Mouse (Mus musculus): ENCODE results near the gene P2rx3. TPM values are rescaled to one million over a fixed set of nuclear protein-coding genes. Genes with fewer than 3 reads are reported as not detected.

Gene P2rx3
- polyA plus RNA-seq, 1 experiment from 2014 or later, result not detected

GRCm38 (mm10) chr2:85006600-85006999, 30.7 kb downstream of the P2rx3 start:
- Histone ChIP-seq H3K9ac (ENCODE audit: low read length) (no peak overlapping the region), H3K27ac (replicated peaks in 1 of 2; ENCODE audit: control insufficient read depth in 1 of 2, insufficient read depth in 1 of 2, low read depth in 2 of 2, low read length in 2 of 2) (no peak overlapping the region)
- WGBS, result 62% methylated on average over 7 of the region's 7 CpGs

DNA sequence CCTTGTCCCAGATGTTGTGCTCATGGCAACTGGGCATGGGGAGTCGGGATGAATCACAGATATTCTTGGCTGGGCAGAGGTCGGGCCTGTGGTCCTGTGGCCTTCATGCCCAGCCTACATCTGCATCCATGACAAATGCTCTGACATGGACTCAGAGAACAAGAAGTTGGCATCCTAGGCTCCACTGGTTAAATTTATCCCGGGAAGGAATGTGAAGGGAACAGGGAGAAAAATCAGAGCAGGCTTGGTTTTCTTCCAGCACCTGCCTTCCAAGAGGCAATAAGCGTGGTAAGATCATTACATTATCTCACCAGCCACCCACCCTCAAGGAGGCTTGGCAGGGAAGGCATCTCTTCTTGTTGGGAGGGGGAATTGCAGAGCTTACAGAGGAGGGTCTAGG, 32.9 kb downstream of the P2rx3 start:
- Histone ChIP-seq H3K4me1 (ENCODE audit: control insufficient read depth in 2 of 2, insufficient read depth in 2 of 2, low read length in 2 of 2) (peaks cover 8 to 11% of the 10 kb centered on the region in 2 experiments), H3K27ac (replicated peaks in 1 of 2; ENCODE audit: control insufficient read depth in 1 of 2, insufficient read depth in 1 of 2, low read depth in 2 of 2, low read length in 2 of 2) (no peak overlapping the region), H3K27me3 (ENCODE audit: control insufficient read depth, insufficient read depth, low read length) (no peaks in the 10 kb centered on the region), H3K4me3 (ENCODE audit: control insufficient read depth in 1 of 2, insufficient read depth in 1 of 2, low read depth in 1 of 2, low read length in 2 of 2) (no peak overlapping the region), H3K9me3 (ENCODE audit: control insufficient read depth, low read length) (no peaks in the 10 kb centered on the region), H3K9ac (ENCODE audit: low read length) (no peak overlapping the region), H3K36me3 (ENCODE audit: control insufficient read depth, insufficient read depth, low read length) (no peaks in the 10 kb centered on the region), H3K4me2 (ENCODE audit: low read length) (no peak overlapping the region)
- ATAC-seq (ENCODE audit: insufficient number of reproducible peaks, insufficient read depth, low FRiP score, low read depth), result no peak
- 81% methylated on average over 4 of the region's 4 CpGs for WGBS

More at GRCm38 (mm10) chr2:85006600-85006999, 30.7 kb downstream of the P2rx3 start:
- peaks cover 14 to 18% of the 10 kb centered on the region in 2 experiments for H3K4me1 ChIP-seq (ENCODE audit: control insufficient read depth in 2 of 2, insufficient read depth in 2 of 2, low read length in 2 of 2)
- no peaks in the 10 kb centered on the region for H3K36me3 ChIP-seq (ENCODE audit: control insufficient read depth, insufficient read depth, low read length)
- ATAC-seq (ENCODE audit: insufficient number of reproducible peaks, insufficient read depth, low FRiP score, low read depth), result no peak
- no peaks in the 10 kb centered on the region for H3K9me3 ChIP-seq (ENCODE audit: control insufficient read depth, low read length)
- H3K27me3 ChIP-seq (ENCODE audit: control insufficient read depth, insufficient read depth, low read length), result no peaks in the 10 kb centered on the region
- no peak overlapping the region for H3K4me3 ChIP-seq (ENCODE audit: control insufficient read depth in 1 of 2, insufficient read depth in 1 of 2, low read depth in 1 of 2, low read length in 2 of 2)
- H3K4me2 ChIP-seq (ENCODE audit: low read length), result no peak overlapping the region

GRCm38 (mm10) chr2:85002575-85002974, 34.7 kb downstream of the P2rx3 start:
- H3K27ac ChIP-seq (replicated peaks in 1 of 2; ENCODE audit: control insufficient read depth in 1 of 2, insufficient read depth in 1 of 2, low read depth in 2 of 2, low read length in 2 of 2), result 0 out of 4 replicates have a peak overlapping the region, but pooled peaks of 1 of the 2 experiments have one; percentile 14
- H3K9ac ChIP-seq (ENCODE audit: low read length), result no peak overlapping the region
- no peak overlapping the region for H3K4me2 ChIP-seq (ENCODE audit: low read length)
- 33% methylated on average over 8 of the region's 8 CpGs for WGBS
- no peak overlapping the region for H3K4me3 ChIP-seq (ENCODE audit: control insufficient read depth in 1 of 2, insufficient read depth in 1 of 2, low read depth in 1 of 2, low read length in 2 of 2)
- no peaks in the 10 kb centered on the region for H3K9me3 ChIP-seq (ENCODE audit: control insufficient read depth, low read length)
- no peaks in the 10 kb centered on the region for H3K36me3 ChIP-seq (ENCODE audit: control insufficient read depth, insufficient read depth, low read length)
- no peaks in the 10 kb centered on the region for H3K27me3 ChIP-seq (ENCODE audit: control insufficient read depth, insufficient read depth, low read length)
- peaks cover 8 to 11% of the 10 kb centered on the region in 2 experiments for H3K4me1 ChIP-seq (ENCODE audit: control insufficient read depth in 2 of 2, insufficient read depth in 2 of 2, low read length in 2 of 2)
- ATAC-seq (ENCODE audit: insufficient number of reproducible peaks, insufficient read depth, low FRiP score, low read depth), result 0 out of 2 replicates have a peak, but pooled peaks have one; percentile 18

- Histone ChIP-seq H3K9ac (ENCODE audit: low read length) (no peak overlapping the region), H3K4me1 (ENCODE audit: control insufficient read depth in 2 of 2, insufficient read depth in 2 of 2, low read length in 2 of 2) (peaks cover 8 to 11% of the 10 kb centered on the region in 2 experiments), H3K4me3 (ENCODE audit: control insufficient read depth in 1 of 2, insufficient read depth in 1 of 2, low read depth in 1 of 2, low read length in 2 of 2) (no peak overlapping the region), H3K9me3 (ENCODE audit: control insufficient read depth, low read length) (no peaks in the 10 kb centered on the region), H3K4me2 (ENCODE audit: low read length) (no peak overlapping the region), H3K36me3 (ENCODE audit: control insufficient read depth, insufficient read depth, low read length) (no peaks in the 10 kb centered on the region), H3K27ac (replicated peaks in 1 of 2; ENCODE audit: control insufficient read depth in 1 of 2, insufficient read depth in 1 of 2, low read depth in 2 of 2, low read length in 2 of 2) (peak overlapping the region; percentile 26 to 50; a peak in 2 of 4 replicates), H3K27me3 (ENCODE audit: control insufficient read depth, insufficient read depth, low read length) (no peaks in the 10 kb centered on the region)
- no peak for ATAC-seq (ENCODE audit: insufficient number of reproducible peaks, insufficient read depth, low FRiP score, low read depth)
- WGBS, result 74% methylated on average over 13 of the region's 13 CpGs
Observed at GRCm38 (mm10) chr2:85001497-85001896, 35.8 kb downstream of the P2rx3 start.

DNA sequence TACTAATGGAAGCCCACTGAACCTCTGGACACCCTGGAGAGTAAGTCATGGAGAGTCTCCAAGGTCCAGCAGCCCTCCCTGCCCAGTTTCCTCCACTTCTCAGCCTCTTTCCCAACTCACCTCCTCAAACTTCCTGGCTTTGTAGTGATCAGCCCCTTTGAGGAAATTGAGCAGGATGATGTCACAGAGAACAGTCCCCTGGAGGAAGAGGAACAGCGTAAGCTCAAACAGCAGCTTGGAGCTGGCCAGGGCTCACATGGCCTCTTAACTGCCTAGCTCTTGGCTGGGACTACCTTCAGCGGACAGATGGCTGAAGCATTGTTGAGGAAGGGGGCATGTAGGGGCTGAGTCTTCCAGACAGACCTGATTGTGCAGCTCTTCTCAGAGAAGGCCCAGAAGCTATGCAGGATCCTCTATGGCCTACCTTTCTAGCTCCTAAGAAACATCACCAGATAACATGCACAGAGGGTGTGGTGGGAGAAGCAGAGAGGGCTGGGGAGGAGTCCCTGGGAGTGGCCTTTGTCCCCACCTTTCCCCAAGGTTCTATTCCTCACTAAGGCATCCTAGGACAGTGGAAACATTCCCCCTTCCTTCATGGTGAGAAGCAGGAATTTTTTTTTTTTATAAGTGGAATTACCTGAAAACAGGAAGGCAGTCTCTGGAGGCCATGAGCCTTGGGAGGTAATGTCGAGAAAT, 37.6 kb downstream of the P2rx3 start:
- no peaks in the 10 kb centered on the region for H3K9me3 ChIP-seq (ENCODE audit: control insufficient read depth, low read length)
- ATAC-seq (ENCODE audit: insufficient number of reproducible peaks, insufficient read depth, low FRiP score, low read depth), result peak; percentile 45; the same call in 1 of the 2 replicates
- H3K4me1 ChIP-seq (ENCODE audit: control insufficient read depth in 2 of 2, insufficient read depth in 2 of 2, low read length in 2 of 2), result peaks cover 8 to 11% of the 10 kb centered on the region in 2 experiments
- H3K4me3 ChIP-seq (ENCODE audit: control insufficient read depth in 1 of 2, insufficient read depth in 1 of 2, low read depth in 1 of 2, low read length in 2 of 2), result no peak overlapping the region
- no peaks in the 10 kb centered on the region for H3K27me3 ChIP-seq (ENCODE audit: control insufficient read depth, insufficient read depth, low read length)
- H3K4me2 ChIP-seq (ENCODE audit: low read length), result no peak overlapping the region
- peak overlapping the region; percentile 28 to 36; a peak in 2 of 4 replicates for H3K27ac ChIP-seq (replicated peaks in 1 of 2; ENCODE audit: control insufficient read depth in 1 of 2, insufficient read depth in 1 of 2, low read depth in 2 of 2, low read length in 2 of 2)
- no peaks in the 10 kb centered on the region for H3K36me3 ChIP-seq (ENCODE audit: control insufficient read depth, insufficient read depth, low read length)
- WGBS, result 69% methylated on average over 3 of the region's 3 CpGs
- no peak overlapping the region for H3K9ac ChIP-seq (ENCODE audit: low read length)

GRCm38 (mm10) chr2:84996376-84996775, 40.9 kb downstream of the P2rx3 start:
- WGBS, result 83% methylated on average over 2 of the region's 2 CpGs
- no peak overlapping the region for H3K27ac ChIP-seq (replicated peaks in 1 of 2; ENCODE audit: control insufficient read depth in 1 of 2, insufficient read depth in 1 of 2, low read depth in 2 of 2, low read length in 2 of 2)

GRCm38 (mm10) chr2:84987930-84988329, 49.3 kb downstream of the P2rx3 start, which contains the start of gene Prg3:
Gene Prg3, plus strand, starts transcription at chr2:84988215.
- Histone ChIP-seq H3K36me3 (ENCODE audit: control insufficient read depth, insufficient read depth, low read length) (no peaks in the 10 kb centered on the region), H3K4me2 (ENCODE audit: low read length) (no peak within 1 kb of the TSS), H3K4me3 (ENCODE audit: control insufficient read depth in 1 of 2, insufficient read depth in 1 of 2, low read depth in 1 of 2, low read length in 2 of 2) (no peak within 1 kb of the TSS), H3K4me1 (ENCODE audit: control insufficient read depth in 2 of 2, insufficient read depth in 2 of 2, low read length in 2 of 2) (no peaks in the 10 kb centered on the region), H3K9me3 (ENCODE audit: control insufficient read depth, low read length) (no peaks in the 10 kb centered on the region), H3K9ac (ENCODE audit: low read length) (no peak within 1 kb of the TSS), H3K27me3 (ENCODE audit: control insufficient read depth, insufficient read depth, low read length) (no peaks in the 10 kb centered on the region), H3K27ac (replicated peaks in 1 of 2; ENCODE audit: control insufficient read depth in 1 of 2, insufficient read depth in 1 of 2, low read depth in 2 of 2, low read length in 2 of 2) (no peak within 1 kb of the TSS)
- 60% methylated on average over 1 of the region's 1 CpGs for WGBS
- no peak for ATAC-seq (ENCODE audit: insufficient number of reproducible peaks, insufficient read depth, low FRiP score, low read depth)

More at GRCm38 (mm10) chr2:84996376-84996775, 40.9 kb downstream of the P2rx3 start:
- no peak overlapping the region for H3K4me2 ChIP-seq (ENCODE audit: low read length)
- no peak for ATAC-seq (ENCODE audit: insufficient number of reproducible peaks, insufficient read depth, low FRiP score, low read depth)
- H3K4me1 ChIP-seq (ENCODE audit: control insufficient read depth in 2 of 2, insufficient read depth in 2 of 2, low read length in 2 of 2), result no peaks in the 10 kb centered on the region; a peak in 1 of 4 replicates
- no peaks in the 10 kb centered on the region for H3K36me3 ChIP-seq (ENCODE audit: control insufficient read depth, insufficient read depth, low read length)
- H3K4me3 ChIP-seq (ENCODE audit: control insufficient read depth in 1 of 2, insufficient read depth in 1 of 2, low read depth in 1 of 2, low read length in 2 of 2), result no peak overlapping the region
- no peak overlapping the region for H3K9ac ChIP-seq (ENCODE audit: low read length)
- H3K9me3 ChIP-seq (ENCODE audit: control insufficient read depth, low read length), result no peaks in the 10 kb centered on the region
- 0 out of 2 replicates have a peak, but pooled peaks cover 2% of the 10 kb centered on the region for H3K27me3 ChIP-seq (ENCODE audit: control insufficient read depth, insufficient read depth, low read length)
